In the genomic region with DNA sequence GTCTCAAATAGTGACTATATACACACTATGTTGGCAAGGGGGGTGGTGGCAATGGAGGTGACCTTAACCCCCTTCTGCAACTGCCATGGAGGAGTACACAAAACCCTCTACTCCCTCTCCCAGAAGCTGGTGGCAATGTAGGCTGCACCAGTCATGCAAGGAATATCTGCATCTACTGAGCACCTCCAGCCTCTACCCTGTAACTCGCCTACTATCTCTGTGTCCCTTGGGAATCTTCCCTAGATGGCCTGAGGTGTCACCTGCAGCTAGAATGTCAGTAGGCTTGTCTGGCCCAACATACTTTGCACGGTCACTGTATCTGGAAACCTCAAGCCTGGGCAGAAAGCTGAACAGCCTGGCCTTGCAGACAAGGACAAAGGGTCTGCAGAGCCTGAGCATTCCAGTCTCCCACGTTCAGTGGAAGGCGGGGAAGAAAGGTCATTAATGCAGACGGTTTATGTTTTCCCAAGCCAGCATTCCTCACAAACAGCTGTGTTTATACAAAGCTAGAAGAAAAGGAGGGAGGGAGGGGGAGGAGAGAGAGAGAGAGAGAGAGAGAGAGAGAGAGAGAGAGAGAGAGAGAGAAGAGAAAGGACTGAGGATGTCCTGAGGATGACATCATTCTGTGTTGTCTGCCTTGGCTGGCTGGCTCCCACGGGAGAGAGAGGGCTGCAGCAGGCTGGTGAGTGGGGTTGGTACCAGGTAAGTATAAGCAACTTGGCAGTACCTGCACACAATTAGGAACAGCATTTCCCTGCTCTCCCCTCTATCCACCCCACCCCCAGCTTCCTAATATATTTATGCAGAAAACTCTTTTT, we compare ENCODE assay signal across 10 mouse cellular contexts.
A peak's percentile ranks its signal among the peaks of the same experiment; 100 is the strongest.
DNase-seq lines count a peak whose midpoint lies in the region; ATAC-seq lines count a peak whose summit lies in the region.
"Had no signal": no experiment of that assay in that cellular context is flagged by ENCODE, and none has a peak within 500 bp of the region (broad histone marks: within the 10 kb centered on the region; RNA-seq: fewer than 3 reads in every experiment).

No protein-coding gene starts in this region.

- no peak overlapping the region for H3K4me3 ChIP-seq in kidney, embryonic 15.5 days (replicated peaks)
- no peak overlapping the region for H3K4me3 ChIP-seq in forebrain, embryonic 11.5 days (ENCODE audit: low read depth, low read length)
- H3K4me3 ChIP-seq in limb, embryonic 13.5 days = no peak overlapping the region
- no peak overlapping the region for H3K4me3 ChIP-seq in neural tube, embryonic 15.5 days (replicated peaks)

- ATAC-seq in kidney, embryonic 15.5 days (replicated peaks; ENCODE audit: low FRiP score) = peak; percentile 87
- ATAC-seq in forebrain, embryonic 11.5 days (replicated peaks; ENCODE audit: low FRiP score) = peak; percentile 83
- peak; percentile 69 for ATAC-seq in limb, embryonic 13.5 days (ENCODE audit: low FRiP score, low read depth)
- ATAC-seq in neural tube, embryonic 15.5 days (ENCODE audit: low FRiP score) = peak; percentile 57
- no peak for ATAC-seq in frontal cortex, adult (ENCODE audit: low TSS enrichment)

- peaks cover 15% of the 10 kb centered on the region for H3K4me1 ChIP-seq in kidney, embryonic 15.5 days
- H3K4me1 ChIP-seq in forebrain, embryonic 11.5 days (replicated peaks; ENCODE audit: control insufficient read depth, insufficient read depth, low read length) = peaks cover 7% of the 10 kb centered on the region; the same call in 1 of the 2 replicates
- H3K4me1 ChIP-seq in limb, embryonic 13.5 days = peaks cover 18% of the 10 kb centered on the region
- H3K4me1 ChIP-seq in neural tube, embryonic 15.5 days = peaks cover 14% of the 10 kb centered on the region

- WGBS in kidney, embryonic 15.5 days = 11% methylated on average over 6 of the region's 6 CpGs
- WGBS in forebrain, embryonic 11.5 days = 10% methylated on average over 6 of the region's 6 CpGs
- WGBS in limb, embryonic 13.5 days = 20% methylated on average over 6 of the region's 6 CpGs
- WGBS in neural tube, embryonic 15.5 days = 20% methylated on average over 6 of the region's 6 CpGs

- H3K4me2 ChIP-seq in kidney, embryonic 15.5 days = no peak overlapping the region
- no peak overlapping the region for H3K4me2 ChIP-seq in forebrain, embryonic 11.5 days (ENCODE audit: low read depth, low read length, severe bottlenecking)
- H3K4me2 ChIP-seq in limb, embryonic 13.5 days (replicated peaks) = peak overlapping the region; percentile 16; the same call in 1 of the 2 replicates
- no peak overlapping the region for H3K4me2 ChIP-seq in neural tube, embryonic 15.5 days

- H3K27ac ChIP-seq in kidney, embryonic 15.5 days = peak overlapping the region; percentile 76
- H3K27ac ChIP-seq in forebrain, embryonic 11.5 days (ENCODE audit: low read depth, low read length) = peak overlapping the region; percentile 72
- H3K27ac ChIP-seq in limb, embryonic 13.5 days = peak overlapping the region; percentile 58; the same call in 1 of the 2 replicates
- peak overlapping the region; percentile 19 for H3K27ac ChIP-seq in neural tube, embryonic 15.5 days (replicated peaks)
- H3K27ac ChIP-seq: macrophage had no signal

- H3K9me3 ChIP-seq in kidney, embryonic 15.5 days (replicated peaks) = no peaks in the 10 kb centered on the region
- no peaks in the 10 kb centered on the region for H3K9me3 ChIP-seq in forebrain, embryonic 11.5 days (ENCODE audit: control insufficient read depth, low read length)
- H3K9me3 ChIP-seq in limb, embryonic 13.5 days = no peaks in the 10 kb centered on the region
- H3K9me3 ChIP-seq in neural tube, embryonic 15.5 days (replicated peaks) = no peaks in the 10 kb centered on the region

- no peaks in the 10 kb centered on the region for H3K27me3 ChIP-seq in kidney, embryonic 15.5 days
- no peaks in the 10 kb centered on the region for H3K27me3 ChIP-seq in forebrain, embryonic 11.5 days (ENCODE audit: control insufficient read depth, insufficient read depth, low read length)
- H3K27me3 ChIP-seq in limb, embryonic 13.5 days = no peaks in the 10 kb centered on the region
- H3K27me3 ChIP-seq in neural tube, embryonic 15.5 days (replicated peaks) = no peaks in the 10 kb centered on the region

- no peaks in the 10 kb centered on the region for H3K36me3 ChIP-seq in kidney, embryonic 15.5 days
- no peaks in the 10 kb centered on the region for H3K36me3 ChIP-seq in forebrain, embryonic 11.5 days (ENCODE audit: control insufficient read depth, insufficient read depth, low read length)
- no peaks in the 10 kb centered on the region for H3K36me3 ChIP-seq in limb, embryonic 13.5 days
- H3K36me3 ChIP-seq in neural tube, embryonic 15.5 days = no peaks in the 10 kb centered on the region

- no peak for DNase-seq in kidney, postnatal 36 days
- peak; percentile 68 for DNase-seq in forebrain, embryonic 11.5 days (ENCODE audit: low spot score)
- no peak for DNase-seq in layer of hippocampus, adult 9-10 months (ENCODE audit: low spot score)
- no peak for DNase-seq in right cerebral cortex, postnatal 36 days (ENCODE audit: low spot score in 2 of 2)
- DNase-seq: gastrocnemius, postnatal 36 days had no signal

- H3K9ac ChIP-seq in kidney, embryonic 15.5 days = no peak overlapping the region
- H3K9ac ChIP-seq in forebrain, embryonic 11.5 days (ENCODE audit: low read length) = no peak overlapping the region
- H3K9ac ChIP-seq in limb, embryonic 13.5 days = no peak overlapping the region
- H3K9ac ChIP-seq in neural tube, embryonic 15.5 days (replicated peaks) = no peak overlapping the region

Comparison
In these comparisons a context has a peak if more than half of its experiments do, and no peak if none do; other contexts are left out.
1. H3K27ac ChIP-seq: peak in every context shown above with its lines; median percentile 76 in kidney, embryonic 15.5 days; 72 in forebrain, embryonic 11.5 days; 58 in limb, embryonic 13.5 days; 19 in neural tube, embryonic 15.5 days.